Mouse (Mus musculus) kidney, embryonic 14.5 days (tissue): Measurements from ENCODE around the gene Col6a4. TPM values are rescaled to one million over a fixed set of nuclear protein-coding genes. Genes with fewer than 3 reads are reported as not detected.

Experiments
- ATAC-seq: fragments of 200-750 bp; cut with Nextera tagmentation; 2 replicates; pipeline ENCODE4 v1.8.0; 2017; ENCODE audit warnings: moderate number of reproducible peaks, mild to moderate bottlenecking, moderate TSS enrichment, moderate library complexity; ENCODE audit not compliant: low FRiP score, low TSS enrichment
- H3K27ac ChIP-seq: fragments of 300-500 bp; sonication (generic); 2 replicates; pipeline ENCODE4 v1.5.1; 2014; ENCODE audit warnings: low read depth, mild to moderate bottlenecking, low read length, moderate library complexity, mixed read lengths
- H3K27me3 ChIP-seq: fragments of 300-500 bp; sonication (generic); 2 replicates; pipeline ENCODE4 v1.6.1; 2014; ENCODE audit warnings: mild to moderate bottlenecking, low read length; ENCODE audit not compliant: control insufficient read depth, insufficient read depth
- H3K36me3 ChIP-seq: fragments of 300-500 bp; sonication (generic); 2 replicates; pipeline ENCODE4 v1.6.1; 2014; ENCODE audit warnings: low read length, mixed read lengths; ENCODE audit not compliant: control insufficient read depth, insufficient read depth
- H3K4me1 ChIP-seq: fragments of 300-500 bp; sonication (generic); 2 replicates; pipeline ENCODE4 v1.6.1; 2014; ENCODE audit warnings: low read length, mixed read lengths; ENCODE audit not compliant: control insufficient read depth, insufficient read depth
- H3K4me2 ChIP-seq: fragments of 300-500 bp; sonication (generic); replicated peaks from 2 replicates; pipeline ENCODE4 v1.6.1; 2014; ENCODE audit warnings: low read depth, mild to moderate bottlenecking, low read length
- H3K4me3 ChIP-seq: fragments of 300-500 bp; sonication (generic); 2 replicates; pipeline ENCODE4 v1.5.1; 2014; ENCODE audit warnings: mild to moderate bottlenecking, low read length
- H3K9ac ChIP-seq: fragments of 300-500 bp; sonication (generic); 2 replicates; pipeline ENCODE4 v1.6.1; 2014; ENCODE audit warnings: low read depth, mild to moderate bottlenecking, low read length, moderate library complexity
- H3K9me3 ChIP-seq: fragments of 300-500 bp; sonication (generic); 2 replicates; pipeline ENCODE4 v1.6.1; 2016; ENCODE audit warnings: low read length; ENCODE audit not compliant: control insufficient read depth
- WGBS: fragments of 180-500 bp; shearing (Covaris S2); extraction: QIAGEN DNeasy Blood & Tissue Kit; methylation state at CpG from one replicate; pipeline ENCODE4 v1.1.7; 2014; 5-methylcytosine and 5-hydroxymethylcytosine counted together
- polyA plus RNA-seq: library from polyadenylated mRNA; unstranded; fragments of >200 nt; fragmentation: Nextera tagmentation; extraction: Ambion mirVana; gene quantifications from 2 replicates; pipeline ENCODE4 v1.2.1, GENCODE M21; 2014

Col6a4 gene
- polyA plus RNA-seq, 1 experiment from 2014 or later: 0.76 TPM

- Histone ChIP-seq H3K27ac (no peak overlapping the region), H3K9ac (no peak overlapping the region), H3K9me3 (no peaks in the 10 kb centered on the region), H3K27me3 (no peaks in the 10 kb centered on the region), H3K4me3 (no peak overlapping the region), H3K36me3 (no peaks in the 10 kb centered on the region), H3K4me1 (no peaks in the 10 kb centered on the region), H3K4me2 (no peak overlapping the region)
- no peak for ATAC-seq
- WGBS: 53% methylated on average over 4 of the region's 4 CpGs
Measured at GRCm38 (mm10) chr9:106123599-106123998, 27.0 kb upstream of the Col6a4 start.

- Histone ChIP-seq H3K27me3 (no peaks in the 10 kb centered on the region), H3K9me3 (no peaks in the 10 kb centered on the region), H3K36me3 (no peaks in the 10 kb centered on the region), H3K4me3 (no peak overlapping the region), H3K4me2 (no peak overlapping the region), H3K9ac (no peak overlapping the region), H3K27ac (no peak overlapping the region), H3K4me1 (no peaks in the 10 kb centered on the region)
- WGBS: 80% methylated on average over 9 of the region's 9 CpGs
- ATAC-seq: no peak
Measured at GRCm38 (mm10) chr9:106119075-106119474, 22.5 kb upstream of the Col6a4 start.

- H3K4me3 ChIP-seq: no peak overlapping the region
- WGBS: 38% methylated on average over 13 of the region's 13 CpGs
- no peak for ATAC-seq
- H3K9me3 ChIP-seq: no peaks in the 10 kb centered on the region; the same call in 1 of the 2 replicates
- H3K36me3 ChIP-seq: no peaks in the 10 kb centered on the region
- no peaks in the 10 kb centered on the region for H3K4me1 ChIP-seq
- no peak overlapping the region for H3K27ac ChIP-seq
- H3K9ac ChIP-seq: no peak overlapping the region
- no peaks in the 10 kb centered on the region for H3K27me3 ChIP-seq
- H3K4me2 ChIP-seq: no peak overlapping the region
Measured at GRCm38 (mm10) chr9:106115801-106116424, 19.3 kb upstream of the Col6a4 start.

GRCm38 (mm10) chr9:106112770-106113423 is 16.3 kb upstream of the Col6a4 start:
- H3K36me3 ChIP-seq: no peaks in the 10 kb centered on the region
- no peak overlapping the region for H3K27ac ChIP-seq
- WGBS: 31% methylated on average over 10 of the region's 10 CpGs
- no peaks in the 10 kb centered on the region for H3K27me3 ChIP-seq
- ATAC-seq: peak; percentile 55; the same call in 1 of the 2 replicates
- no peak overlapping the region for H3K4me2 ChIP-seq
- no peak overlapping the region for H3K4me3 ChIP-seq
- no peak overlapping the region for H3K9ac ChIP-seq
- H3K9me3 ChIP-seq: no peaks in the 10 kb centered on the region; the same call in 1 of the 2 replicates
- H3K4me1 ChIP-seq: no peaks in the 10 kb centered on the region

GRCm38 (mm10) chr9:106106241-106106640 is 9.7 kb upstream of the Col6a4 start:
- no peaks in the 10 kb centered on the region for H3K36me3 ChIP-seq
- no peak for ATAC-seq
- no peak overlapping the region for H3K4me2 ChIP-seq
- no peak overlapping the region for H3K4me3 ChIP-seq
- WGBS: 83% methylated on average over 9 of the region's 9 CpGs
- H3K9me3 ChIP-seq: no peaks in the 10 kb centered on the region; the same call in 1 of the 2 replicates
- H3K9ac ChIP-seq: no peak overlapping the region
- no peak overlapping the region for H3K27ac ChIP-seq
- H3K4me1 ChIP-seq: no peaks in the 10 kb centered on the region
- no peaks in the 10 kb centered on the region for H3K27me3 ChIP-seq

GRCm38 (mm10) chr9:106104401-106104800 is 7.8 kb upstream of the Col6a4 start:
- Histone ChIP-seq H3K4me3 (no peak overlapping the region), H3K4me1 (no peaks in the 10 kb centered on the region), H3K9ac (no peak overlapping the region), H3K4me2 (no peak overlapping the region), H3K27ac (no peak overlapping the region), H3K27me3 (no peaks in the 10 kb centered on the region), H3K9me3 (no peaks in the 10 kb centered on the region), H3K36me3 (no peaks in the 10 kb centered on the region)
- 20% methylated on average over 7 of the region's 7 CpGs for WGBS
- peak; percentile 62; the same call in 1 of the 2 replicates for ATAC-seq

GRCm38 (mm10) chr9:106101166-106101565 is 4.6 kb upstream of the Col6a4 start:
- ATAC-seq: no peak
- 76% methylated on average over 5 of the region's 5 CpGs for WGBS
- H3K36me3 ChIP-seq: no peaks in the 10 kb centered on the region
- no peaks in the 10 kb centered on the region for H3K4me1 ChIP-seq
- H3K9me3 ChIP-seq: no peaks in the 10 kb centered on the region
- no peak overlapping the region for H3K4me3 ChIP-seq
- H3K27ac ChIP-seq: no peak overlapping the region
- no peak overlapping the region for H3K9ac ChIP-seq
- H3K27me3 ChIP-seq: no peaks in the 10 kb centered on the region
- H3K4me2 ChIP-seq: no peak overlapping the region

GRCm38 (mm10) chr9:106100262-106100661 is 3.7 kb upstream of the Col6a4 start:
- Histone ChIP-seq H3K36me3 (no peaks in the 10 kb centered on the region), H3K4me1 (no peaks in the 10 kb centered on the region), H3K9me3 (no peaks in the 10 kb centered on the region), H3K4me3 (no peak overlapping the region), H3K9ac (no peak overlapping the region), H3K4me2 (no peak overlapping the region), H3K27ac (no peak overlapping the region), H3K27me3 (no peaks in the 10 kb centered on the region)
- WGBS: 67% methylated on average over 9 of the region's 9 CpGs
- ATAC-seq: no peak

GRCm38 (mm10) chr9:106099379-106100021 is 2.9 kb upstream of the Col6a4 start:
- H3K36me3 ChIP-seq: no peaks in the 10 kb centered on the region
- no peak overlapping the region for H3K27ac ChIP-seq
- H3K4me3 ChIP-seq: no peak overlapping the region
- H3K9ac ChIP-seq: no peak overlapping the region
- no peaks in the 10 kb centered on the region for H3K27me3 ChIP-seq
- no peak for ATAC-seq
- H3K4me2 ChIP-seq: no peak overlapping the region
- H3K9me3 ChIP-seq: no peaks in the 10 kb centered on the region
- WGBS: 76% methylated on average over 22 of the region's 22 CpGs
- no peaks in the 10 kb centered on the region for H3K4me1 ChIP-seq
